15 mouse cellular contexts compared by ENCODE assay signal in genomic region chr5:35314629-35315028, GRCm38 (mm10). TPM values are rescaled to one million over a fixed set of nuclear protein-coding genes. Genes with fewer than 3 reads are reported as not detected.
A peak's percentile ranks its signal among the peaks of the same experiment; 100 is the strongest.
DNase-seq lines count a peak whose midpoint lies in the region; ATAC-seq lines count a peak whose summit lies in the region.
"Had no signal": no experiment of that assay in that cellular context is flagged by ENCODE, and none has a peak within 500 bp of the region (broad histone marks: within the 10 kb centered on the region; RNA-seq: fewer than 3 reads in every experiment).

No protein-coding gene starts in this region.

- intact Hi-C loops in heart, postnatal 25 days (cut with DNase I), result no loop called here

- DNase-seq in hindbrain, embryonic 10.5 days (ENCODE audit: low spot score), result no peak
- no peak for DNase-seq in hindbrain, embryonic 14.5 days (ENCODE audit: low spot score)
- DNase-seq in hindbrain, embryonic 11.5 days (ENCODE audit: low spot score), result no peak
- peak; percentile 73 for DNase-seq in kidney, adult 11 months
- DNase-seq in kidney, postnatal 14 days, result peak; percentile 53
- DNase-seq in heart, postnatal 25 days (ENCODE audit: low spot score), result no peak
- DNase-seq: adrenal gland, postnatal 10 days; gastrocnemius, postnatal 25 days; lung, postnatal 4 days; thymus, adult 18-20 months had no signal

- peak overlapping the region; percentile 74; the same call in 1 of the 2 replicates for H3K27ac ChIP-seq in hindbrain, embryonic 10.5 days
- H3K27ac ChIP-seq in hindbrain, embryonic 14.5 days, result no peak overlapping the region
- H3K27ac ChIP-seq in hindbrain, embryonic 11.5 days (ENCODE audit: low read depth, low read length), result no peak overlapping the region
- H3K27ac ChIP-seq: embryonic facial prominence, embryonic 15.5 days; limb, embryonic 10.5 days had no signal

- H3K27me3 ChIP-seq in hindbrain, embryonic 10.5 days (ENCODE audit: insufficient read depth, poor library complexity, severe bottlenecking), result peaks cover 39% of the 10 kb centered on the region
- H3K27me3 ChIP-seq in hindbrain, embryonic 14.5 days (ENCODE audit: control insufficient read depth, insufficient read depth, low read length), result no peaks in the 10 kb centered on the region
- no peaks in the 10 kb centered on the region; the same call in 1 of the 2 replicates for H3K27me3 ChIP-seq in hindbrain, embryonic 11.5 days (ENCODE audit: control insufficient read depth, insufficient read depth, low read length)

- H3K36me3 ChIP-seq in hindbrain, embryonic 10.5 days, result no peaks in the 10 kb centered on the region
- no peaks in the 10 kb centered on the region for H3K36me3 ChIP-seq in hindbrain, embryonic 14.5 days (replicated peaks; ENCODE audit: control insufficient read depth, insufficient read depth)
- no peaks in the 10 kb centered on the region for H3K36me3 ChIP-seq in hindbrain, embryonic 11.5 days (ENCODE audit: control insufficient read depth, insufficient read depth, low read length)
- H3K36me3 ChIP-seq: embryonic facial prominence, embryonic 15.5 days; limb, embryonic 10.5 days had no signal

- H3K4me3 ChIP-seq in hindbrain, embryonic 10.5 days, result no peak overlapping the region
- H3K4me3 ChIP-seq in hindbrain, embryonic 14.5 days (replicated peaks; ENCODE audit: low read length), result no peak overlapping the region
- H3K4me3 ChIP-seq in hindbrain, embryonic 11.5 days (ENCODE audit: low read depth, low read length), result no peak overlapping the region

- no peak overlapping the region for H3K9ac ChIP-seq in hindbrain, embryonic 14.5 days
- H3K9ac ChIP-seq in hindbrain, embryonic 11.5 days (ENCODE audit: low read depth, low read length), result no peak overlapping the region
- H3K9ac ChIP-seq: embryonic facial prominence, embryonic 15.5 days had no signal

- 44% methylated on average over 3 of the region's 3 CpGs for WGBS in hindbrain, embryonic 10.5 days
- 55% methylated on average over 3 of the region's 3 CpGs for WGBS in hindbrain, embryonic 14.5 days
- WGBS in hindbrain, embryonic 11.5 days, result 41% methylated on average over 3 of the region's 3 CpGs

- no peak overlapping the region for H3K4me2 ChIP-seq in hindbrain, embryonic 14.5 days (replicated peaks)
- no peak overlapping the region for H3K4me2 ChIP-seq in hindbrain, embryonic 11.5 days (replicated peaks; ENCODE audit: low read depth, low read length)

- H3K9me3 ChIP-seq in hindbrain, embryonic 10.5 days, result no peaks in the 10 kb centered on the region
- no peaks in the 10 kb centered on the region for H3K9me3 ChIP-seq in hindbrain, embryonic 14.5 days (ENCODE audit: control insufficient read depth, low read length)
- no peaks in the 10 kb centered on the region for H3K9me3 ChIP-seq in hindbrain, embryonic 11.5 days (ENCODE audit: control insufficient read depth, low read length)
- H3K9me3 ChIP-seq: embryonic facial prominence, embryonic 15.5 days; limb, embryonic 10.5 days had no signal

- no peak for ATAC-seq in hindbrain, embryonic 14.5 days (ENCODE audit: low FRiP score)
- peak; percentile 35; the same call in 1 of the 2 replicates for ATAC-seq in hindbrain, embryonic 11.5 days (ENCODE audit: low FRiP score)
- ATAC-seq in CD4-positive, CD25-positive, alpha-beta regulatory T cell, adult 4 months, result no peak

- H3K4me1 ChIP-seq in hindbrain, embryonic 10.5 days (replicated peaks), result peaks cover 37% of the 10 kb centered on the region
- H3K4me1 ChIP-seq in hindbrain, embryonic 14.5 days (replicated peaks; ENCODE audit: control insufficient read depth, insufficient read depth, low read length), result peaks cover 11% of the 10 kb centered on the region
- H3K4me1 ChIP-seq in hindbrain, embryonic 11.5 days (replicated peaks; ENCODE audit: control insufficient read depth, insufficient read depth, low read length), result peaks cover 3% of the 10 kb centered on the region; the same call in 1 of the 2 replicates

RNA-seq across cellular contexts. Expression of gene Adra2c, which starts 36.5 kb away (rescaled TPM):
- 0.07 TPM in 1 of 2 replicates, not detected in the other for polyA plus RNA-seq in hindbrain, embryonic 10.5 days (2016; fragmentation: Nextera tagmentation; extraction: Ambion mirVana)
- polyA plus RNA-seq in hindbrain, embryonic 14.5 days (2014; fragmentation: Nextera tagmentation; extraction: Ambion mirVana), result 0.67 and 1.1 TPM in 2 replicates
- polyA plus RNA-seq in hindbrain, embryonic 11.5 days (2014; fragmentation: Nextera tagmentation; extraction: Ambion mirVana), result 0.06 and 0.07 TPM in 2 replicates
- not detected for polyA plus RNA-seq in CD4-positive, CD25-positive, alpha-beta regulatory T cell, adult 4 months (2017; shearing (Covaris generic))
- total RNA-seq in heart, postnatal 25 days (2021), result under 1 TPM; 0.34 to 0.47 TPM
- total RNA-seq: MEL had no signal
- polyA plus RNA-seq: limb, embryonic 10.5 days; liver, embryonic 16.5 days had no signal

Comparison
In these comparisons a context has a peak if more than half of its experiments do, and no peak if none do; other contexts are left out.
1. DNase-seq: peak in kidney, adult 11 months (single experiment) and kidney, postnatal 14 days (single experiment); none in hindbrain, embryonic 10.5 days (single experiment), hindbrain, embryonic 14.5 days (single experiment), hindbrain, embryonic 11.5 days (single experiment) and heart, postnatal 25 days (single experiment).